Mouse (Mus musculus): ENCODE data around the gene Sprr1a. TPM values are rescaled to one million over a fixed set of nuclear protein-coding genes. Genes with fewer than 3 reads are reported as not detected.
A peak's percentile ranks its signal among the peaks of the same experiment; 100 is the strongest.

Gene Sprr1a
- polyA plus RNA-seq (2012; fragmentation: generic; extraction: Trizol), result 23.8 TPM
- long read RNA-seq, experiment 1, partial matches to known transcripts, result 0 of 4 reads
- long read RNA-seq, experiment 1, other reads (novel, unspliced or antisense), result 0 of 4 reads
- long read RNA-seq, experiment 2, result 0 reads

DNA sequence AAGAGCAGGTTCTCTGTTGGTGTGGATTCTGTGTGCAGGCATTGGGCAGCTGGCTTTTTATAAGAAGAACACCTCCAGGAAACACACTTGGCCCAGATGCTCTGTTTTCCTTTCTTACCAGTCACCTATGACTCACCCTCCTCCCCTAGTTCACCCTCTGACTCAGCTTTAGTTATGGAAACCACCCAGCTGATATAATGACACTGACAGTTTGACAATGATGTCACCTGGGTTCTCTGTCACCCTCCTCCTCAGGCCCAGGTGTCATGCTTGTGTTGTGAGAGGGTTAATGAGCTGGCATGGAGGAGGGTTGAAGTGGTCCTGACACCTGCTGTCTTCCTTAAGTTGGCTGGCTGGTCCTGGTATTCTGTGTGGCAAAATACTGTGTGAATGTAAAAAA is at the start of gene Sprr1a:
Gene Sprr1a (minus strand): TSS at position 33 of the 400 bp plus-strand sequence.
- Histone ChIP-seq H3ac (ENCODE audit: control insufficient read depth, insufficient read length, low read depth) (no peak within 1 kb of the TSS), H3K79me3 (ENCODE audit: low read depth) (no peaks in the 10 kb centered on the region), H3K36me3 (ENCODE audit: control insufficient read depth, insufficient read depth) (no peaks in the 10 kb centered on the region), H3K4me3 (ENCODE audit: insufficient read depth, poor library complexity, severe bottlenecking) (no peak within 1 kb of the TSS), H3K27me3 (ENCODE audit: control insufficient read depth, insufficient read depth, insufficient read length) (no peaks in the 10 kb centered on the region), H3K79me2 (ENCODE audit: control insufficient read depth, insufficient read depth) (no peaks in the 10 kb centered on the region)
- no peak for TF ChIP-seq CTCF (IDR thresholded peaks at IDR 0.05; ENCODE audit: control insufficient read depth, insufficient read depth, insufficient read length)
- peak; percentile 95 for TF ChIP-seq FOSL1 (IDR thresholded peaks at IDR 0.05; ENCODE audit: insufficient read depth, low read length, poor library complexity, severe bottlenecking)
- TF ChIP-seq MAX (IDR thresholded peaks at IDR 0.05), result no peak
- no peak for TF ChIP-seq USF1 (IDR thresholded peaks at IDR 0.05; ENCODE audit: low read depth)
- TF ChIP-seq CEBPB (IDR thresholded peaks at IDR 0.05; ENCODE audit: low read depth), result no peak
- TF ChIP-seq MYOD1 (IDR thresholded peaks at IDR 0.05; ENCODE audit: control insufficient read depth, insufficient read length, low read depth), result peak; percentile 58

DNA sequence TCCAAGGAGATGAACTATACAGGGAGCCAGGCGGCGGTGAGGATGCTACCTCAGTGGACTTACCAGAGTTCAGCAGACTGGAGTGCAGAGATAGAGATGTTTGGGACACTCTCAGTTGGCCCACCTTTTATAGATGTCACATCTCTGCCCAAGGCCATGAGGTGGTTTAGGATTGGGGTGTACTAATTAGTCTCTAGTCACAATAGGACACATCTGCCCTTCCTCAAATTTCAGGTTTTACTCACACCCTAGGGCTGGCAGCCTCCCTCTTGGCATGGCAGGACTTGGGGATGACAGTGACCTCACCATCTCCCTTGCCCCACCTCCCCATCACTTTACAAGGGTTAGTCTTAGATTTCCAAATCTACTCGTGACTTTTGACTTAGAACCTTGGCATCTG is 48.7 kb upstream of the Sprr1a start, which contains the start of gene 2310046K23Rik:
Gene 2310046K23Rik (minus strand): TSS at position 101 of the 400 bp plus-strand sequence.
- no peaks in the 10 kb centered on the region for H3K79me2 ChIP-seq (ENCODE audit: control insufficient read depth, insufficient read depth)
- H3K27me3 ChIP-seq (ENCODE audit: control insufficient read depth, insufficient read depth, insufficient read length), result no peaks in the 10 kb centered on the region
- no peaks in the 10 kb centered on the region for H3K36me3 ChIP-seq (ENCODE audit: control insufficient read depth, insufficient read depth)
- H3K4me3 ChIP-seq (ENCODE audit: insufficient read depth, poor library complexity, severe bottlenecking), result no peak within 1 kb of the TSS
- no peaks in the 10 kb centered on the region for H3K79me3 ChIP-seq (ENCODE audit: low read depth)
- no peak within 1 kb of the TSS for H3ac ChIP-seq (ENCODE audit: control insufficient read depth, insufficient read length, low read depth)
- TF ChIP-seq MAX (IDR thresholded peaks at IDR 0.05) (no peak), CTCF (IDR thresholded peaks at IDR 0.05; ENCODE audit: control insufficient read depth, insufficient read depth, insufficient read length) (no peak), MYOD1 (IDR thresholded peaks at IDR 0.05; ENCODE audit: control insufficient read depth, insufficient read length, low read depth) (no peak), FOSL1 (IDR thresholded peaks at IDR 0.05; ENCODE audit: insufficient read depth, low read length, poor library complexity, severe bottlenecking) (no peak), CEBPB (IDR thresholded peaks at IDR 0.05; ENCODE audit: low read depth) (no peak)

DNA sequence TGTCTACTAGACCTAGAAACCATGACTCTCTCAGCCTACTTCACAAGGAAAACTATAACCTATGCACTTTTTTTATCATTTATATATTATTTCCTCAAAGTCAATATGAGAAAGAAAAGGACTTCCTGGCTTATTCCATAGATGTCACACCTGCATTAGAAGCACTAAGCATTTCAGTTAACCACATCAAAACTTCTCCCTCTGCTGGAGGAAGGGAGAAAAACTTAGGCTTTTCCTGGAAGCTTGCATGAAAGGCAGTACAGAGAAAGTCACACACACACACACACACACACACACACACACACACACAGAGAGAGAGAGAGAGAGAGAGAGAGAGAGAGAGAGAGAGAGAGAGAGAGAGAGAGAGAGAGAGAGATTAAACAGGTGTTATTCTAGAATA is 26.6 kb upstream of the Sprr1a start:
- Histone ChIP-seq H3K4me3 (ENCODE audit: insufficient read depth, poor library complexity, severe bottlenecking) (no peak overlapping the region), H3K79me3 (ENCODE audit: low read depth) (no peaks in the 10 kb centered on the region), H3K79me2 (ENCODE audit: control insufficient read depth, insufficient read depth) (no peaks in the 10 kb centered on the region), H3ac (ENCODE audit: control insufficient read depth, insufficient read length, low read depth) (no peak overlapping the region), H3K36me3 (ENCODE audit: control insufficient read depth, insufficient read depth) (no peaks in the 10 kb centered on the region), H3K27me3 (ENCODE audit: control insufficient read depth, insufficient read depth, insufficient read length) (no peaks in the 10 kb centered on the region)
- TF ChIP-seq CEBPB (IDR thresholded peaks at IDR 0.05; ENCODE audit: low read depth) (no peak), MYOD1 (IDR thresholded peaks at IDR 0.05; ENCODE audit: control insufficient read depth, insufficient read length, low read depth) (no peak), MAX (IDR thresholded peaks at IDR 0.05) (no peak), MYOG (IDR thresholded peaks at IDR 0.05; ENCODE audit: control insufficient read depth, extremely low read depth, insufficient read length) (no peak), USF1 (IDR thresholded peaks at IDR 0.05; ENCODE audit: low read depth) (no peak), CTCF (IDR thresholded peaks at IDR 0.05; ENCODE audit: control insufficient read depth, insufficient read depth, insufficient read length) (no peak), FOSL1 (IDR thresholded peaks at IDR 0.05; ENCODE audit: insufficient read depth, low read length, poor library complexity, severe bottlenecking) (no peak)

DNA sequence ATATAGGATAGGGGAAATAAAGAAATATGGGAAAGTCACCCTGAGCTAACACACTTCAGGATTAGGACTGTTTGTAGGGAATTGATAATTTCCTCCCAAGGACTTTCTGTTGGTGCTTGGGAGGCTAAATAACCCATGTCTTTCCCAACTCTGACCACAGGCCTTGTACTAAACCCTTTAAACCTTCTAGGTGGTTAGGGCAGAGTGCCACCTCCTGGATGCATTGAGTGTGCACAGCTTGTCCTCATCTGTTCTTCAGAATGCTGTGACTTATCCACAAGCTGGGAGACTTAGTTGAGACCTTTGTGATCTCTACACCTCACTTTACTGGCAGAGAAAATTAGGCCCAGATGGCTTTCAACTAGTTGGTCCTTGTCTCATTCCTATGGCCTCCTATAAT is 25.1 kb upstream of the Sprr1a start:
- H3K36me3 ChIP-seq (ENCODE audit: control insufficient read depth, insufficient read depth), result no peaks in the 10 kb centered on the region
- TF ChIP-seq FOSL1 (IDR thresholded peaks at IDR 0.05; ENCODE audit: insufficient read depth, low read length, poor library complexity, severe bottlenecking) (no peak), MAX (IDR thresholded peaks at IDR 0.05) (no peak), MYOG (IDR thresholded peaks at IDR 0.05; ENCODE audit: control insufficient read depth, extremely low read depth, insufficient read length) (no peak), USF1 (IDR thresholded peaks at IDR 0.05; ENCODE audit: low read depth) (no peak), CEBPB (IDR thresholded peaks at IDR 0.05; ENCODE audit: low read depth) (peak; percentile 30), MYOD1 (IDR thresholded peaks at IDR 0.05; ENCODE audit: control insufficient read depth, insufficient read length, low read depth) (no peak), CTCF (IDR thresholded peaks at IDR 0.05; ENCODE audit: control insufficient read depth, insufficient read depth, insufficient read length) (peak; percentile 69)
- H3K79me3 ChIP-seq (ENCODE audit: low read depth), result no peaks in the 10 kb centered on the region
- H3K4me3 ChIP-seq (ENCODE audit: insufficient read depth, poor library complexity, severe bottlenecking), result no peak overlapping the region
- no peak overlapping the region for H3ac ChIP-seq (ENCODE audit: control insufficient read depth, insufficient read length, low read depth)
- H3K27me3 ChIP-seq (ENCODE audit: control insufficient read depth, insufficient read depth, insufficient read length), result no peaks in the 10 kb centered on the region
- no peaks in the 10 kb centered on the region for H3K79me2 ChIP-seq (ENCODE audit: control insufficient read depth, insufficient read depth)

DNA sequence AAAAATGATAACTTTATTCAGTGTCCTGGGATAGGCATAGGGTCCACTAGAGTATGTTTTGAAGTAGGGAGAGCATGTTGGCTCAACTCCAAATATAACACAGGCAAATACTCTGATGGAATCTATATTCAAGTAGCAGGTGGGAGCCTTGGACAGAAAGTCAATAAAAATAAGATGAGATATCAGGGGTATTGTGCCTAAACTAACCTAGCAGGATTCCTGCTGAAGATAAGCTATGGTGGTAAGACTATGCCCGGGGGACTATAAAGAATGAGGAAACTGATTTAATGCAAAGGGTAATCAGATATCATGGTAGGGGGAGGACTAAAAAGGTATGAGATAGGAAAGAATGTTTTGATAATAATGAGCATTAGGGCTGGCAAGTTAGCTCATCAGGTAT is 22.5 kb upstream of the Sprr1a start:
- no peaks in the 10 kb centered on the region for H3K79me3 ChIP-seq (ENCODE audit: low read depth)
- no peaks in the 10 kb centered on the region for H3K27me3 ChIP-seq (ENCODE audit: control insufficient read depth, insufficient read depth, insufficient read length)
- no peaks in the 10 kb centered on the region for H3K36me3 ChIP-seq (ENCODE audit: control insufficient read depth, insufficient read depth)
- no peak for TF ChIP-seq CTCF (IDR thresholded peaks at IDR 0.05; ENCODE audit: control insufficient read depth, insufficient read depth, insufficient read length)
- no peak for TF ChIP-seq MYOD1 (IDR thresholded peaks at IDR 0.05; ENCODE audit: control insufficient read depth, insufficient read length, low read depth)
- no peak for TF ChIP-seq MAX (IDR thresholded peaks at IDR 0.05)
- no peak for TF ChIP-seq USF1 (IDR thresholded peaks at IDR 0.05; ENCODE audit: low read depth)
- TF ChIP-seq MYOG (IDR thresholded peaks at IDR 0.05; ENCODE audit: control insufficient read depth, extremely low read depth, insufficient read length), result no peak
- TF ChIP-seq CEBPB (IDR thresholded peaks at IDR 0.05; ENCODE audit: low read depth), result no peak
- no peaks in the 10 kb centered on the region for H3K79me2 ChIP-seq (ENCODE audit: control insufficient read depth, insufficient read depth)
- no peak overlapping the region for H3ac ChIP-seq (ENCODE audit: control insufficient read depth, insufficient read length, low read depth)
- H3K4me3 ChIP-seq (ENCODE audit: insufficient read depth, poor library complexity, severe bottlenecking), result no peak overlapping the region

DNA sequence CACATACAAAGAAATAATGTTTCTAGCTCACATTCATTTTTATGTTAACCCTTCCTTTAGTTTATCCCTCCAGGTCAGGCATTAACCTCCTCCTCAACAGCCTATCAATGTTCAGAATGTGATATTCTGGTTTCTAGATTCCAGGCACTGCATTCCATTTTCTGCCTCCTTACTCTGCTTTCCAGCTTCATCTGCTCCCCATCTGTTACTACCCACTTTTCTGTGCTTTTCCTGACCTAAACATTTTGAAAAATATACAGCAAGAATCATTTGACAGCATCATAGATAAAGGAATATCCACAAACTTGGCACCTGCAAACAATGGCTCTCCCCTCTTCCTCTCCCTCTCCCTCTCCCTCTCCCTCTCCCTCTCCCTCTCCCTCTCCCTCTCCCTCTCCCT is 17.8 kb upstream of the Sprr1a start:
- Histone ChIP-seq H3K4me3 (ENCODE audit: insufficient read depth, poor library complexity, severe bottlenecking) (no peak overlapping the region), H3K36me3 (ENCODE audit: control insufficient read depth, insufficient read depth) (no peaks in the 10 kb centered on the region), H3K79me3 (ENCODE audit: low read depth) (no peaks in the 10 kb centered on the region), H3ac (ENCODE audit: control insufficient read depth, insufficient read length, low read depth) (no peak overlapping the region), H3K27me3 (ENCODE audit: control insufficient read depth, insufficient read depth, insufficient read length) (no peaks in the 10 kb centered on the region), H3K79me2 (ENCODE audit: control insufficient read depth, insufficient read depth) (no peaks in the 10 kb centered on the region)
- TF ChIP-seq CTCF (IDR thresholded peaks at IDR 0.05; ENCODE audit: control insufficient read depth, insufficient read depth, insufficient read length), result no peak
- no peak for TF ChIP-seq USF1 (IDR thresholded peaks at IDR 0.05; ENCODE audit: low read depth)
- no peak for TF ChIP-seq CEBPB (IDR thresholded peaks at IDR 0.05; ENCODE audit: low read depth)
- TF ChIP-seq MYOG (IDR thresholded peaks at IDR 0.05; ENCODE audit: control insufficient read depth, extremely low read depth, insufficient read length), result no peak
- no peak for TF ChIP-seq MAX (IDR thresholded peaks at IDR 0.05)
- no peak for TF ChIP-seq MYOD1 (IDR thresholded peaks at IDR 0.05; ENCODE audit: control insufficient read depth, insufficient read length, low read depth)
- TF ChIP-seq FOSL1 (IDR thresholded peaks at IDR 0.05; ENCODE audit: insufficient read depth, low read length, poor library complexity, severe bottlenecking), result no peak
